Comparison of ENCODE assay signal across 8 mouse cellular contexts in the genomic region with DNA sequence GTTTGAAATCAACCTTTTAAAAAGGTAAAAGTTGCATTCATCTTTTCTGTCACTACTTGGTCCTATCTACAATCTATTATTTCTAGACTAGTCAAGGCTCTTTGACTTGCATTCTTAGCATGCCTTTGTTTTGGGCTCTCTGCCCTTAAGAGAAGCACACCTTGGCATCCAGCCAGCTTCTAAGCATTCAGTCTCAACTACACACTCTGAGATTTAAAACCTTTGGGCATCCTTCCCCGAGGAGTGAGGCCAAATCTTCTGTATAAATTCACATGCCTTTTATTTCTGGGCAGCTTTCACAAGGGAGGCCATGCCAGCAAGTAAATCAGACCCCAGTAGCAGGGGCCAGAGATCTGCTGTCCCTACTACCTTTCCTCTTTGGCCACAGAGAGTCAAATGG.
A peak's percentile ranks its signal among the peaks of the same experiment; 100 is the strongest.
DNase-seq lines count a peak whose midpoint lies in the region; ATAC-seq lines count a peak whose summit lies in the region.

No protein-coding gene starts in this region.

- no peak for ATAC-seq in cerebellum, adult (ENCODE audit: insufficient number of reproducible peaks, low FRiP score, low TSS enrichment)

- peak; percentile 5 for DNase-seq in cerebellum, adult 9-10 months
- DNase-seq in layer of hippocampus, adult 18-20 months (ENCODE audit: low spot score in 2 of 2), result peak; percentile 17 to 29
- no peak for DNase-seq in layer of hippocampus, adult 9-10 months (ENCODE audit: low spot score)
- peak; percentile 38 for DNase-seq in brain, adult 2 months (ENCODE audit: low read depth, low spot score)
- DNase-seq in kidney, adult 8-10 months, result peak; percentile 25 to 31
- DNase-seq in lung, postnatal 4 days, result peak; percentile 41 to 45
- no peak for DNase-seq in spleen, postnatal 10 days (ENCODE audit: low spot score in 2 of 2)

Comparison
In these comparisons a context has a peak if more than half of its experiments do, and no peak if none do; other contexts are left out.
1. DNase-seq: peak in cerebellum, adult 9-10 months (single experiment), layer of hippocampus, adult 18-20 months (2 of 2), brain, adult 2 months (single experiment), kidney, adult 8-10 months (2 of 2) and lung, postnatal 4 days (2 of 2); none in layer of hippocampus, adult 9-10 months (single experiment) and spleen, postnatal 10 days (0 of 2).